Mouse (Mus musculus) cerebellum, postnatal 36 days (tissue): ENCODE results near the gene 1700069L16Rik.

Source experiments
- DNase-seq, 2 experiments: peaks; one replicate each; pipeline ENCODE4 v3.0.0; 2021 to 2022; ENCODE audit warnings: mixed read lengths in 2 of 2

Gene 1700069L16Rik

GRCm38 (mm10) chr5:113732182-113732581, 7.6 kb upstream of the 1700069L16Rik start:
- DNase-seq, result peak; percentile 76 to 80

GRCm38 (mm10) chr5:113731174-113731573, 6.6 kb upstream of the 1700069L16Rik start:
- peak in 1 of 2 experiments; percentile 43 for DNase-seq

GRCm38 (mm10) chr5:113730641-113731121, 6.1 kb upstream of the 1700069L16Rik start:
- peak in 1 of 2 experiments; percentile 43 for DNase-seq

GRCm38 (mm10) chr5:113728691-113729090, 4.1 kb upstream of the 1700069L16Rik start:
- DNase-seq, result no peak

GRCm38 (mm10) chr5:113728011-113728410, 3.4 kb upstream of the 1700069L16Rik start:
- peak; percentile 94 to 95 for DNase-seq

- DNase-seq, result peak; percentile 74 to 82
Measured at GRCm38 (mm10) chr5:113727238-113727637, 2.7 kb upstream of the 1700069L16Rik start.

GRCm38 (mm10) chr5:113726618-113727017, 2.0 kb upstream of the 1700069L16Rik start:
- peak; percentile 66 to 67 for DNase-seq

- no peak for DNase-seq
Measured at GRCm38 (mm10) chr5:113725417-113725816, 845 bp upstream of the 1700069L16Rik start.

GRCm38 (mm10) chr5:113723567-113724237, 870 bp downstream of the 1700069L16Rik start:
- DNase-seq, result peak; percentile 99 to 100

- peak; percentile 66 for DNase-seq
Measured at GRCm38 (mm10) chr5:113722224-113723013, 2.2 kb downstream of the 1700069L16Rik start.

- peak; percentile 57 to 66 for DNase-seq
Measured at GRCm38 (mm10) chr5:113719221-113719661, 5.3 kb downstream of the 1700069L16Rik start.

- no peak for DNase-seq
Measured at GRCm38 (mm10) chr5:113716581-113717388, 7.8 kb downstream of the 1700069L16Rik start.

GRCm38 (mm10) chr5:113712861-113713260, 11.7 kb downstream of the 1700069L16Rik start:
- DNase-seq, result no peak

GRCm38 (mm10) chr5:113703803-113704585, 20.6 kb downstream of the 1700069L16Rik start:
- DNase-seq, result no peak

GRCm38 (mm10) chr5:113700388-113701023, 24.1 kb downstream of the 1700069L16Rik start:
- DNase-seq, result no peak

- no peak for DNase-seq
Measured at GRCm38 (mm10) chr5:113694415-113694814, 30.2 kb downstream of the 1700069L16Rik start.

GRCm38 (mm10) chr5:113694000-113694399, 30.6 kb downstream of the 1700069L16Rik start:
- no peak for DNase-seq

- DNase-seq, result no peak
Measured at GRCm38 (mm10) chr5:113693196-113693755, 31.3 kb downstream of the 1700069L16Rik start.

GRCm38 (mm10) chr5:113690866-113691265, 33.7 kb downstream of the 1700069L16Rik start:
- no peak for DNase-seq

GRCm38 (mm10) chr5:113690069-113690548, 34.5 kb downstream of the 1700069L16Rik start:
- peak in 1 of 2 experiments; percentile 39 for DNase-seq

GRCm38 (mm10) chr5:113687514-113687913, 37.1 kb downstream of the 1700069L16Rik start:
- no peak for DNase-seq
